Comparison of ENCODE assay signal across 11 mouse cellular contexts in genomic region chr4:103571721-103572352, GRCm38 (mm10). TPM values are rescaled to one million over a fixed set of nuclear protein-coding genes. Genes with fewer than 3 reads are reported as not detected.
A peak's percentile ranks its signal among the peaks of the same experiment; 100 is the strongest.
DNase-seq lines count a peak whose midpoint lies in the region; ATAC-seq and TF ChIP-seq lines count a peak whose summit lies in the region.
"Had no signal": no experiment of that assay in that cellular context is flagged by ENCODE, and none has a peak within 500 bp of the region (broad histone marks: within the 10 kb centered on the region; RNA-seq: fewer than 3 reads in every experiment).

No protein-coding gene starts in this region.

- H3K4me1 ChIP-seq in forebrain, embryonic 14.5 days (ENCODE audit: control insufficient read depth, insufficient read depth, low read length) = no peaks in the 10 kb centered on the region
- H3K4me1 ChIP-seq: forebrain, embryonic 12.5 days; limb, embryonic 15.5 days had no signal

- H3K4me2 ChIP-seq in myocyte (ENCODE audit: low read depth) = no peak overlapping the region
- H3K4me2 ChIP-seq in forebrain, embryonic 14.5 days (ENCODE audit: low read length) = no peak overlapping the region
- H3K4me2 ChIP-seq: forebrain, embryonic 12.5 days; limb, embryonic 15.5 days had no signal

- no peaks in the 10 kb centered on the region for H3K27me3 ChIP-seq in myocyte (ENCODE audit: control insufficient read depth, insufficient read depth, insufficient read length)
- H3K27me3 ChIP-seq in forebrain, embryonic 14.5 days (replicated peaks; ENCODE audit: control insufficient read depth, insufficient read depth, low read length) = no peaks in the 10 kb centered on the region
- H3K27me3 ChIP-seq: forebrain, embryonic 12.5 days; limb, embryonic 15.5 days had no signal

- H3ac ChIP-seq in myocyte (ENCODE audit: control insufficient read depth, insufficient read length) = no peak overlapping the region

- ATAC-seq in forebrain, embryonic 14.5 days = no peak

- H3K9me3 ChIP-seq in forebrain, embryonic 14.5 days (replicated peaks; ENCODE audit: control insufficient read depth, low read length) = no peaks in the 10 kb centered on the region
- H3K9me3 ChIP-seq: forebrain, embryonic 12.5 days; limb, embryonic 15.5 days had no signal

- no peak overlapping the region for H3K27ac ChIP-seq in forebrain, embryonic 14.5 days (ENCODE audit: low read depth, low read length)
- H3K27ac ChIP-seq: forebrain, embryonic 12.5 days; limb, embryonic 15.5 days had no signal

- no peak overlapping the region for H3K4me3 ChIP-seq in myocyte
- H3K4me3 ChIP-seq in forebrain, embryonic 14.5 days (ENCODE audit: low read depth, low read length) = no peak overlapping the region
- H3K4me3 ChIP-seq: forebrain, embryonic 12.5 days; limb, embryonic 15.5 days had no signal

- H3K79me2 ChIP-seq in myocyte (ENCODE audit: control insufficient read depth, insufficient read depth) = no peaks in the 10 kb centered on the region

- DNase-seq in kidney, postnatal 14 days = peak; percentile 39
- DNase-seq in kidney, adult 11 months = no peak
- DNase-seq in adipocyte (ENCODE audit: low spot score) = peak; percentile 33
- DNase-seq in embryo, embryonic 10 days (ENCODE audit: low spot score) = peak; percentile 77
- DNase-seq in layer of hippocampus, adult 18-20 months (ENCODE audit: low spot score in 2 of 2) = no peak
- no peak for DNase-seq in forebrain, embryonic 14.5 days (ENCODE audit: low spot score)
- no peak for DNase-seq in cerebellum, postnatal 4 days (ENCODE audit: low spot score in 2 of 2)
- DNase-seq: cerebellum, adult 2 months had no signal

- TF ChIP-seq POLR2A in myocyte (IDR thresholded peaks at IDR 0.05; ENCODE audit: insufficient read length, low read depth) = no peak

- no peaks in the 10 kb centered on the region for H3K36me3 ChIP-seq in myocyte (ENCODE audit: control insufficient read depth, insufficient read depth)
- no peaks in the 10 kb centered on the region for H3K36me3 ChIP-seq in forebrain, embryonic 14.5 days (ENCODE audit: control insufficient read depth, insufficient read depth, low read length)
- H3K36me3 ChIP-seq: forebrain, embryonic 12.5 days; limb, embryonic 15.5 days had no signal

- whole genome bisulfite sequencing in forebrain, embryonic 14.5 days = 69% methylated on average over 4 of the region's 4 CpGs

- no peak overlapping the region for H3K9ac ChIP-seq in forebrain, embryonic 14.5 days (ENCODE audit: low read length)
- H3K9ac ChIP-seq: forebrain, embryonic 12.5 days; limb, embryonic 15.5 days had no signal

TF ChIP-seq in myocyte, 11 proteins besides CTCF, POLR2A, EP300 and RAD21:
- no peak for TF ChIP-seq POLR2AphosphoS2 (IDR thresholded peaks at IDR 0.05; ENCODE audit: insufficient read length, low read depth)
- no peak for TF ChIP-seq SRF (IDR thresholded peaks at IDR 0.05; ENCODE audit: control insufficient read depth, insufficient read length, low read depth)
- peak; percentile 39 for TF ChIP-seq REST (IDR thresholded peaks at IDR 0.05; ENCODE audit: insufficient read depth, insufficient read length)
- TF ChIP-seq MYOG (IDR thresholded peaks at IDR 0.05; ENCODE audit: control insufficient read depth in 1 of 3, insufficient read depth in 1 of 3, insufficient read length in 2 of 3, low read depth in 2 of 3) = no peak

RNA-seq across cellular contexts. Expression of gene Dab1, which starts 47.3 kb away (rescaled TPM):
- not detected for polyA plus RNA-seq in myocyte (2012; fragmentation: generic; extraction: Trizol)
- 100 to 1,000 TPM; 146 to 158 TPM for total RNA-seq in layer of hippocampus, adult 18-20 months (2021)
- polyA plus RNA-seq in forebrain, embryonic 14.5 days (2014; fragmentation: Nextera tagmentation; extraction: Ambion mirVana) = 106 and 137 TPM in 2 replicates

Comparison
In these comparisons a context has a peak if more than half of its experiments do, and no peak if none do; other contexts are left out.
1. DNase-seq: peak in kidney, postnatal 14 days (single experiment), adipocyte (single experiment) and embryo, embryonic 10 days (single experiment); none in kidney, adult 11 months (single experiment), layer of hippocampus, adult 18-20 months (0 of 2), forebrain, embryonic 14.5 days (single experiment) and cerebellum, postnatal 4 days (0 of 2).
2. RNA of gene Dab1, which starts 47.3 kb away (polyA plus RNA-seq): 106 to 137 TPM in forebrain, embryonic 14.5 days; not detected in myocyte (single experiment); every median in the first group is over 100 times any median in the second.